8 mouse cellular contexts compared by ENCODE assay signal in genomic region chr11:101245855-101246701, GRCm38 (mm10). TPM values are rescaled to one million over a fixed set of nuclear protein-coding genes. Genes with fewer than 3 reads are reported as not detected.
DNase-seq lines count a peak whose midpoint lies in the region; ATAC-seq lines count a peak whose summit lies in the region.

Gene Ramp2 (plus strand): TSS chr11:101246028.

- DNase-seq in ES-CJ7 (ENCODE audit: low read depth, low spot score) = peak; percentile 48
- DNase-seq in ZHBTc4 (ENCODE audit: low read depth, low spot score) = peak; percentile 52
- DNase-seq in heart, postnatal 25 days (ENCODE audit: low spot score) = peak; percentile 75
- DNase-seq in layer of hippocampus, postnatal 14 days (ENCODE audit: low spot score in 2 of 2) = peak in 1 of 2 experiments; percentile 42
- peak; percentile 90 for DNase-seq in lung, postnatal 10 days
- peak; percentile 63 for DNase-seq in right cerebral cortex, postnatal 25 days
- DNase-seq in yolk sac, embryonic 10.5 days (ENCODE audit: low spot score) = no peak

- peaks cover 12% of the 10 kb centered on the region for H3K4me1 ChIP-seq in forebrain, embryonic 13.5 days

- peak within 1 kb of the TSS; percentile 78 for H3K9ac ChIP-seq in forebrain, embryonic 13.5 days

- H3K4me2 ChIP-seq in forebrain, embryonic 13.5 days = peak within 1 kb of the TSS; percentile 97

- peak; percentile 65 for ATAC-seq in forebrain, embryonic 13.5 days

- no peaks in the 10 kb centered on the region for H3K9me3 ChIP-seq in forebrain, embryonic 13.5 days (replicated peaks)

- H3K4me3 ChIP-seq in forebrain, embryonic 13.5 days = peak within 1 kb of the TSS; percentile 58

- no peaks in the 10 kb centered on the region for H3K36me3 ChIP-seq in forebrain, embryonic 13.5 days (ENCODE audit: poor library complexity, severe bottlenecking)

- no peak within 1 kb of the TSS; the same call in 1 of the 2 replicates for H3K27ac ChIP-seq in forebrain, embryonic 13.5 days

- 1% methylated on average over 58 of the region's 63 CpGs for WGBS in forebrain, embryonic 13.5 days

- intact Hi-C loops in heart, postnatal 25 days (cut with DNase I) = loop anchor here (1.0 kb wide), 1 partner anchor 15 kb away; no protein-coding TSS in a partner anchor

- H3K27me3 ChIP-seq in forebrain, embryonic 13.5 days = peaks cover 57% of the 10 kb centered on the region

RNA-seq across cellular contexts. Expression of gene Ramp2, which starts in this region (rescaled TPM):
- polyA plus RNA-seq in forebrain, embryonic 13.5 days (2015; fragmentation: Nextera tagmentation; extraction: Ambion mirVana) = 43.9 and 55.3 TPM in 2 replicates
- 100 to 1,000 TPM in 1 of 2 experiments, 10 to 100 TPM in 1; 80.9 to 123 TPM for total RNA-seq in heart, postnatal 25 days (2021)
- total RNA-seq in layer of hippocampus, postnatal 14 days (2021) = 10 to 100 TPM; 74.0 to 75.7 TPM
